Mouse (Mus musculus) testis, adult 2 months (tissue): ENCODE measurements around the gene Elmo1.

Source experiments
- CTCF ChIP-seq: fragments of 200-500 bp; IDR thresholded peaks from 2 replicates; pipeline ENCODE4 v1.5.1; 2012; ENCODE audit warnings: low read depth, mild to moderate bottlenecking, inconsistent platforms, low read length, moderate library complexity; ENCODE audit not compliant: control insufficient read depth, insufficient read depth, insufficient replicate concordance
- POLR2A ChIP-seq: fragments of 200-500 bp; IDR thresholded peaks from 2 replicates; pipeline ENCODE4 v1.6.1; 2012; ENCODE audit warnings: low read depth, mild to moderate bottlenecking, inconsistent platforms, low read length, moderate library complexity; ENCODE audit not compliant: control insufficient read depth

DNA sequence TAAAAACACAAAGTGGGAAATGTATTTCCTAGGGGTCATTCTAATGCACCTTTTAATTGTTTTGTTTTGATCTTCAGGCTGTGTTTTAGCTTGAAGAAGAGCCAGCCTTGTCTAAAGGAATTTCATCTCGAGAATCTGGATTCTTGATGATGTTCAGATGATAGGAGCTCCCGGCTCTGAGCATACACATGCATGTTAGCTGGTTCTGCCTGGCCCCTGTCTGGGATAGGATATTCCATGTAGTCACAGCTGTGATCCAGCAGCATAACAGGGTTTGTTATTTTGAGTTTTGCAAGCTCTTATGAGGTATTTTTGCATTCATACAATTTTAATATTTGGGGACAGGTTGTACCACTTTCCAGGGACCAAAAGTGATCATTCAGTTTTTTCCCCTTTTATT is 19.1 kb downstream of the Elmo1 start:
- TF ChIP-seq CTCF, result no peak
- no peak for TF ChIP-seq POLR2A
